Mouse (Mus musculus) forebrain, embryonic 16.5 days (tissue): ENCODE results near the gene Aco1. TPM values are rescaled to one million over a fixed set of nuclear protein-coding genes. Genes with fewer than 3 reads are reported as not detected.

Source experiments
- ATAC-seq: fragments of 200-750 bp; cut with Nextera tagmentation; 2 replicates; pipeline ENCODE4 v1.8.0; 2017; ENCODE audit warnings: mild to moderate bottlenecking, moderate library complexity
- H3K27ac ChIP-seq: fragments of 300-500 bp; sonication (generic); 2 replicates; pipeline ENCODE4 v1.5.1; 2014; ENCODE audit warnings: low read length, control low read depth
- H3K27me3 ChIP-seq: fragments of 300-500 bp; sonication (generic); replicated peaks from 2 replicates; pipeline ENCODE4 v1.6.1; 2014; ENCODE audit warnings: low read length; ENCODE audit not compliant: control insufficient read depth, insufficient read depth
- H3K36me3 ChIP-seq: fragments of 300-500 bp; sonication (generic); 2 replicates; pipeline ENCODE4 v1.6.1; 2014; ENCODE audit not compliant: control insufficient read depth, insufficient read depth
- H3K4me1 ChIP-seq: fragments of 300-500 bp; sonication (generic); replicated peaks from 2 replicates; pipeline ENCODE4 v1.6.1; 2014; ENCODE audit warnings: low read length; ENCODE audit not compliant: control insufficient read depth, insufficient read depth
- H3K4me2 ChIP-seq: fragments of 300-500 bp; sonication (generic); 2 replicates; pipeline ENCODE4 v1.6.1; 2014; ENCODE audit warnings: mild to moderate bottlenecking, low read length, control low read depth
- H3K4me3 ChIP-seq: fragments of 300-500 bp; sonication (generic); replicated peaks from 2 replicates; pipeline ENCODE4 v1.5.1; 2014; ENCODE audit warnings: mild to moderate bottlenecking, low read length, control low read depth
- H3K9ac ChIP-seq: fragments of 300-500 bp; sonication (generic); replicated peaks from 2 replicates; pipeline ENCODE4 v1.6.1; 2014; ENCODE audit warnings: low read depth, low read length, control low read depth
- H3K9me3 ChIP-seq: fragments of 300-500 bp; sonication (generic); 2 replicates; pipeline ENCODE4 v1.6.1; 2016; ENCODE audit warnings: low read length; ENCODE audit not compliant: control insufficient read depth
- WGBS: fragments of 180-500 bp; shearing (Covaris S2); extraction: QIAGEN DNeasy Blood & Tissue Kit; methylation state at CpG from one replicate; pipeline ENCODE4 v1.1.7; 2014; 5-methylcytosine and 5-hydroxymethylcytosine counted together
- polyA plus RNA-seq: library from polyadenylated mRNA; unstranded; fragments of >200 nt; fragmentation: Nextera tagmentation; extraction: Ambion mirVana; gene quantifications from 2 replicates; pipeline ENCODE4 v1.2.1, GENCODE M21; 2015

Aco1 gene
- polyA plus RNA-seq, 1 experiment from 2014 or later, result 54.3 TPM

DNA sequence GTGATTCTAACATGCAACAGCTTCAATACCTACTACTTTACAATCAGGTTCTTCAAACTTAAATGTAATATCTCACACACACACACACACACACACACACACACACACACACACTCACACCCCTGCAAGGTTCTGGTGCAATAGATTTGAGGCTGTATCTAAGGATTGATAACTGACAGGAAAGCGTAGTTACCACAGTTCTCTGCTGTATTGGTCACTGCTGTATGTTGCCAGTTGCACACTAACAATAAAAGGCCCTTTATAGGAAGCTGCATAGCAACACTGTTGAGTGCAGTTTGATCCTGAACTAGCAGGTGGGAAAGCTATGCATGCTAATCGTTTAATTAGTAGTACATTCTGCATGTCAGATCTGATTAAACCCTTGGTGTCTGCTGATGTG is 52.5 kb downstream of the Aco1 start:
- Histone ChIP-seq H3K4me1 (no peaks in the 10 kb centered on the region), H3K27ac (no peak overlapping the region), H3K9ac (no peak overlapping the region), H3K4me3 (no peak overlapping the region), H3K36me3 (peaks cover 15% of the 10 kb centered on the region), H3K9me3 (no peaks in the 10 kb centered on the region), H3K27me3 (no peaks in the 10 kb centered on the region), H3K4me2 (no peak overlapping the region)
- 95% methylated on average over 2 of the region's 2 CpGs for WGBS
- ATAC-seq, result no peak

GRCm38 (mm10) chr4:40202205-40202604 is 59.3 kb downstream of the Aco1 start:
- H3K4me1 ChIP-seq, result no peaks in the 10 kb centered on the region
- H3K9ac ChIP-seq, result no peak overlapping the region
- peaks cover 9% of the 10 kb centered on the region for H3K36me3 ChIP-seq
- WGBS, result 96% methylated on average over 6 of the region's 6 CpGs
- ATAC-seq, result no peak
- H3K9me3 ChIP-seq, result no peaks in the 10 kb centered on the region
- no peak overlapping the region for H3K27ac ChIP-seq
- no peak overlapping the region for H3K4me2 ChIP-seq
- no peaks in the 10 kb centered on the region for H3K27me3 ChIP-seq
- no peak overlapping the region for H3K4me3 ChIP-seq

- no peaks in the 10 kb centered on the region for H3K4me1 ChIP-seq
These were observed 61.5 kb downstream of the Aco1 start for GRCm38 (mm10) chr4:40204374-40204773.

DNA sequence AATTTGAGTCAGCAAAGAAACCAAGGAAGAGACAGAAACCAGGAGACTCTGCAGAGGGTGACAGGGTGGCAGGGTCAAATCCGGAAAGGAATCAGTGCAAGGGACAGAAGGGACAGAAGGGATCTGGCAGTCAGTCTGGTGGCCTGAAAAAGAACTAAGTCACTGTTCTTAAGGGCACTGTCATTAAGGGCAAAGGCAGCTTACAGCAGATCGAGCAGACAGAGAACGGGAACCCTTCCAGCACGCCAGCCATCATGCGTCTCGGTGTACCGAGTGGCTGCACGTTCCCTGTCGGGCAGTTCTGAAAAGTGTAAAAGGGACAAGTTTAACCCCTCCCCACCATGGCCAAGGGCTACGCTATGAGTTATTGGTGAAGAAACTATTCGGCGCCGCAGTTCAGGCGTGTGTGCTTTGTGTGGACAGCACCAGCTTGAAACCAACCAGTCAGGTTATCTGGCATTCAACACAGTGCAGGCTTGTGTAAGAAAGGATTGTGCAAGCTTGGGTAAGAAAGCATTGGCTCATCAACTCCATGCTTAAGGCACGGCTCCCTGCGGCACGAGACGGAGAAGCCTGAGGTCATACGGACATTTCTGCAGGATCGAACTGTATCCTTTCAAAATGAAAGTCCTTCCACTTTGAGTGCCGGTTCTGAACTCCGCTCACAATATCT is 62.5 kb downstream of the Aco1 start:
- Histone ChIP-seq H3K27ac (no peak overlapping the region), H3K4me3 (no peak overlapping the region), H3K4me1 (no peaks in the 10 kb centered on the region), H3K36me3 (peaks cover 3% of the 10 kb centered on the region), H3K27me3 (no peaks in the 10 kb centered on the region), H3K9ac (no peak overlapping the region), H3K9me3 (no peaks in the 10 kb centered on the region), H3K4me2 (no peak overlapping the region)
- WGBS, result 93% methylated on average over 22 of the region's 22 CpGs
- no peak for ATAC-seq

More at GRCm38 (mm10) chr4:40204374-40204773, 61.5 kb downstream of the Aco1 start:
- Histone ChIP-seq H3K4me2 (no peak overlapping the region), H3K9ac (no peak overlapping the region), H3K27me3 (no peaks in the 10 kb centered on the region), H3K9me3 (no peaks in the 10 kb centered on the region), H3K4me3 (no peak overlapping the region), H3K36me3 (peaks cover 3% of the 10 kb centered on the region), H3K27ac (no peak overlapping the region)
- 90% methylated on average over 3 of the region's 3 CpGs for WGBS
- no peak for ATAC-seq

DNA sequence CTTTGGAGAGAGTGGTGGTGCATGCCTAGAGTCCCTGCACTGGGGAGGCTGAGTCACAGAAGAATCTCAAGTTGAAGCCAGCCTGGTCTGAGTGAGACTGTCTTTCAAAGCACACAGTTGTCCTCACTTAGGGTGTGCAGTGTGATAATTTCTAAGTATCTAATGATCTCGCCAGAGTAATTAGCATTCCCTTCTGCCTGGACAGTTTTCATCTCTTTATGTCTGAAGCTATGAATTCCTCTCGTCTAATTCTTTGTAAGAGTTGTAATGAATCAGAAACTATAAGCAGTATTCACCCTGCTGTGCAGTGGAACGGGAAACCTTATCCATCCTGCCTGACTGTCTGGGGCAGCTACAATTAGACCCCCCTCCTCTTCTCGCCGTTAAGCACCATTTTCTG is 64.8 kb downstream of the Aco1 start:
- ATAC-seq, result no peak
- peaks cover 3% of the 10 kb centered on the region; the same call in 1 of the 2 replicates for H3K36me3 ChIP-seq
- H3K9me3 ChIP-seq, result no peaks in the 10 kb centered on the region
- no peaks in the 10 kb centered on the region for H3K4me1 ChIP-seq
- no peak overlapping the region for H3K27ac ChIP-seq
- no peak overlapping the region for H3K4me2 ChIP-seq
- H3K4me3 ChIP-seq, result no peak overlapping the region
- no peaks in the 10 kb centered on the region for H3K27me3 ChIP-seq
- H3K9ac ChIP-seq, result no peak overlapping the region
- WGBS, result 8% methylated on average over 5 of the region's 5 CpGs

- no peaks in the 10 kb centered on the region for H3K4me1 ChIP-seq
- no peak overlapping the region for H3K4me3 ChIP-seq
- no peak for ATAC-seq
- H3K27me3 ChIP-seq, result no peaks in the 10 kb centered on the region
- no peaks in the 10 kb centered on the region for H3K9me3 ChIP-seq
- H3K9ac ChIP-seq, result no peak overlapping the region
- H3K4me2 ChIP-seq, result no peak overlapping the region
- H3K27ac ChIP-seq, result no peak overlapping the region
- WGBS, result 94% methylated on average over 4 of the region's 6 CpGs
- no peaks in the 10 kb centered on the region for H3K36me3 ChIP-seq
These were observed 69.3 kb downstream of the Aco1 start for GRCm38 (mm10) chr4:40212177-40212576.

- Histone ChIP-seq H3K4me1 (0 out of 2 replicates have a peak, but pooled peaks cover 4% of the 10 kb centered on the region), H3K4me2 (no peak overlapping the region), H3K4me3 (no peak overlapping the region), H3K9me3 (no peaks in the 10 kb centered on the region), H3K27ac (no peak overlapping the region), H3K9ac (no peak overlapping the region), H3K36me3 (no peaks in the 10 kb centered on the region), H3K27me3 (no peaks in the 10 kb centered on the region)
- 56% methylated on average over 3 of the region's 3 CpGs for WGBS
- no peak for ATAC-seq
These were observed 75.0 kb downstream of the Aco1 start for GRCm38 (mm10) chr4:40217910-40218309.

DNA sequence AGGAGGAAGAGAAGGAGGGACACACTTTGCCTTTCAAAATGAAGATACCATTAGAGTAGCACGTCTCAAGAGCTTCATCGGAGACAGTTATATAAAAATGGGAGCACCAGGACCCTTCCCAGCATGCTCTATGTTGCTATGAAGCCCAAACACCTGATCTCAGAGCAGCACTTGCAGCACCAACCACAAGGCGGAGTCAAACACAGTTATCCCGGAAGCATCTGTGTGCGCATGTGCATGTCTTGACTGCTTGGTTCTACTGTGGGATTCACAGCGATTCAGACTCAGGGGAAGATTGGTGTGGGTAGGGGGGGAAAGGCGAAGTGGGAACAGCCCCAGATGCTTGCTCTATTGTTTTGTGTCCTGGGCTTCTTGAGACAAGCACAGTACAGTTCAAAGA is 75.5 kb downstream of the Aco1 start:
- Histone ChIP-seq H3K27ac (no peak overlapping the region), H3K36me3 (no peaks in the 10 kb centered on the region), H3K4me3 (no peak overlapping the region), H3K9ac (no peak overlapping the region), H3K27me3 (no peaks in the 10 kb centered on the region), H3K4me2 (no peak overlapping the region), H3K4me1 (0 out of 2 replicates have a peak, but pooled peaks cover 4% of the 10 kb centered on the region), H3K9me3 (no peaks in the 10 kb centered on the region)
- no peak for ATAC-seq
- WGBS, result 74% methylated on average over 7 of the region's 7 CpGs

- Histone ChIP-seq H3K36me3 (no peaks in the 10 kb centered on the region), H3K9me3 (no peaks in the 10 kb centered on the region), H3K27ac (no peak overlapping the region), H3K4me2 (peak overlapping the region; percentile 33), H3K4me3 (peak overlapping the region; percentile 4; the same call in 1 of the 2 replicates), H3K27me3 (no peaks in the 10 kb centered on the region), H3K9ac (no peak overlapping the region; the same call in 1 of the 2 replicates), H3K4me1 (0 out of 2 replicates have a peak, but pooled peaks cover 4% of the 10 kb centered on the region)
- 18% methylated on average over 12 of the region's 12 CpGs for WGBS
- ATAC-seq, result no peak
These were observed 77.6 kb downstream of the Aco1 start for GRCm38 (mm10) chr4:40220437-40220836.
